Mouse (Mus musculus) 416B (cell line): Measurements from ENCODE around the gene Cdh10.

Source experiments
- DNase-seq: peaks from one replicate; pipeline ENCODE4 v3.0.0; 2011; ENCODE audit warnings: low read depth

Gene Cdh10

DNA sequence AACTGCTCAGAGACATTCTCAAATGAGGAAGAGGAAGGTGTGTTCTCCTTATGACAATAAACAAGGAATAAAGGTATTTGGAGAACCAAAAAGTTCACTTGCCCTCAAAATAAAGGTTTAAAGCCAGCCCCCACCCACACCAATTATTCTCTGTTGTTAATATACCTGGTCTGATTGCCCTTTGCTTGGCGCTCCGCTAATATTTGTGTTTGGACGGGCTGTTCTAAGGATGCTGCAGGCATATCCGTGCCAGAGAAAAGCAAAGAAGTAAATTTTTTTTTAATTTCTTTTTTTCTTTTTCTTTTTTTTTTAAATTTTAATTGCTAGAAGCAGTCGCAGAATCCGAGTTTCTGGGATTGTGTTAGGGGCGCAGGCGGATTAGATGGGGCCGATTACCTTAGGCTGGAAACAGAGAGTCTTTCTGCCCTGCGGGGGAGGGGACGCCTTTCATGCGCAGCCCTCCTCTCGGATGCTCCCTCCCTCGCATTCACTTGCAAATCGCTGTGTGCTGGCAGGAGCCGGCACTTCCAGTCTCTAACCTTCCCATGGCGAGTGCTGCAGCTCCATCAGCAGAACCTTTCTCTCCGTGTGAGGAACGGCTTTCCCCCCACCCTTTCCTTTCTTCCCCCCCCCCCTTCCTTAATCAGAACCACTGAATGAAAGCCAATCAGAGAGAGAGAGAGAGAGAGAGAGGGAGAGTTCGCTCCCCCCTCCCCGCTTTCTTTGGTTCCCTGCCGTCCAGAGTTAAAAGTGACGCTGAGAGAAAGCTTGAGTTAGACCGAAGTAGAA is at the start of gene Cdh10:
Gene Cdh10 (plus strand): TSS at position 763 of the 789 bp plus-strand sequence.
- DNase-seq: no peak

GRCm38 (mm10) chr15:18809148-18809827 is 9.5 kb upstream of the Cdh10 start:
- no peak for DNase-seq

DNA sequence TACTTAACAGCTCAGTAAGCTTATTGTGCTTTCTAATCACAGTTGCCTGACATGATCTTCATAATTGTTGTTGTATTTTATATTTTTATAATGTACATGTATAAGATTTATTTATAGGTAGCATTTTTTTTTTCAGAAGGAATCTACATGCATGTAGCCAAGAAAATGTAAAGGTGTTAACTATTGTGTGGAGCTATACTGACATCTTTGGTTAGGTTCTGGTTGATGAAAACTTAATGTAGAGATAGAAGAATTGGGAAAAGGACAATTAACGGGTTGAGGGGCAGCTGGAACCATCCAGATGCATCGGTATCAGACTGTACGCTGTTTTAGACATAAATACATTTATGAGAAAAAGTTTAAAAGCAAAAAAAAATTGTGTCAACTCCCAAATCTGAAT is 1.0 kb upstream of the Cdh10 start:
- DNase-seq: no peak

DNA sequence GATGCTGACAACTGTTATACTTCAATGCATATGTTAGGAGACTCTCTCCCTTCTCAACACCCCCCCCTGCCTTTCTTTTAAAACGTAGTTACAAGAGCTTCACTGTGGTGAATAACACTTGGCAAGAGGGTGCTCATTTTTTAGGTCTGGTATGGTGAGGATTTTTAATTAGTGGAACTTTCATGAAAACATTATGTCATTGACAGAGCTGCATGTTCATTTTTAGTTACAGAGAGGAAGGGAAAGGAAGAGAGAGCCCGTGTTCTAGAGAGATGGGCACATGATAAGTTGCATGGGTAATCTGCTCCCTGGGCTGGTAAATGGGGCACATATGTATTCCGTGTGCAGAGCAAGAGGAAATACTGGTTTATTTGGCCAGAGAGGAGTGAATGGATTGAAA is 1.5 kb downstream of the Cdh10 start:
- peak; percentile 27 for DNase-seq

DNA sequence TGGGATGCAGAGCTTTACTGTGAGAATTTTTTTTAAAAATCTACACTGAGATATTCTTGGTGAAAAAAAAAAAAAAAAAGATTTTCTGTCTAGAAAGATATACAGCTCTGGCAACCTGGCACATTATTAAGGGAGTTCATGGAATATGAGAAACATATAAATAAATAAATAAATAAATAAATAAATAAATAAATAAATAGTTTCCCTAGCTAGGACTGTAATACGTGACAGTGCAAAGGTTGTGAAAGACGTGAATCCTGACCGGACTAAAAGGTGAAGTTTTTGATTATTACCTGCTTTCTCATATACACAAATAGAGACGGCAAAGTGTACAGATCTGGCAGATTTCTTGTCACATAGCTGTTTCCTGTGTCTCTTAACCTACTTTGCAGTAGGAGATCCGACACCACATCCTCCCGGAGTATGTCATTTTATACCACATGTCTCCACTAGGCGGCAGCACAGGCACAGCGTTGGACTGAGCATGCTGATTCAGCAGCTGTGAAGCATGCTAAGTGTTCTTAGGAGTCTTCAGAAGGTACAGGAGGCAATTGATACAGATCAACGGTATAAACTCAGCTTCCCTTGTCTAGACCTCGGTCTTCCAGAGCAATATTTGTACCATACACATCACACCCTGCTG is 2.5 kb downstream of the Cdh10 start:
- peak; percentile 87 for DNase-seq

DNA sequence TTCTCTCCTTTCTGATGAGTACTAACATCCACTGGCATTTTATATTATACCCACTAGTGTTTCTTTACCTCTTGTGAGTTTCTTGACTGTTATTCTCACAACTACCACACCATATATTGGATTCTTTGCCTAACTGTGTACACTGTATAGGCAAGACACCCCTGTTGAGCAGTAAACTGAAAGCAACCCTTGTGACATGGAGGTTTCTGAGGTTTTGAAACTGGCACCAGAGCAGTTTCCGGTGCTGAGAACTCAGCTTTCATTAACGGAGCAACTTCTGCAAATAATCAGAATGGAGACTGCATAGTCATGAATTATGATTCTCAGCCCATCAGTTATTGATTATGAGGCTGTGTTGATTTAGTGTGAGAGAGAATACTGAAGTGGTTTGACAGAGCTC is 4.7 kb downstream of the Cdh10 start:
- peak; percentile 77 for DNase-seq

GRCm38 (mm10) chr15:18832263-18832662 is 13.5 kb downstream of the Cdh10 start:
- DNase-seq: peak; percentile 87

- no peak for DNase-seq
Observed at GRCm38 (mm10) chr15:18841769-18842168, 23.0 kb downstream of the Cdh10 start.

DNA sequence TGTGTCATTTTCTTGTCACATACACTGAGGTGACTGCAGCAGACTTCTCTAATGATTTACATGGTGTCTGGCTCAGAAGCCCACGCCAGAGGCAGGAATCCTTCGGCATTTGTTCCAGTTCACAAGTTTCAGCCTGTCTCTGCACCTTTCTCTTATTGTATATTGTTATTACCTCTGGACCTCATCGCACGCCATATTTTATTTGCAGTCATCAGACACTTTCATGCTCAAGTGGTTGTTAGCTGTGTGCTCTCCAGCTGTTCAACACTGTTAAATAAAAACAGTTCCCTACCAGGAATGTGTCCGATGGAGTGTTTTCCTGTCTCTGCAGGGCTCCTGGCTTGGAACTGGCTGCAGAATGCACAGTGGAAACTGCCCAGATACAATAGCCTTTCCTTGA is 26.1 kb downstream of the Cdh10 start:
- no peak for DNase-seq

DNA sequence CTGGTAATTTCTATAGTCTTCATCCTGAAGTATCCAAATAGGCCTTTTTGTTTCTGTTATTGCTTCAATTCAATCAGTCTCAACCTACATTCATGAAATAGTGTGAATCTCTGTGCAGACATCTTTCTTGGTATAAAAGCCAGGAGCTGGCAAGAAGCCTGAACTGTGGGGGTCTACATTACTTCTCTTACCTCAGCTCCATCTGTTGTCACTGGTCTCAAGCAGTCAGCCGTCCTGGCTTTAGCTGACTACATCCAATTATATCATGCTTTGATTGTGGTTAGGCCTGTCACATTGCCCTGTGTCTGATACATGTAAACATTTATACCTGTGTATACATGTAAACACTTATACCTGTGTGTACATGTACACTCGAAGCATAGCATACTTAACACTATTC is 31.8 kb downstream of the Cdh10 start:
- DNase-seq: no peak

GRCm38 (mm10) chr15:18858135-18858534 is 39.4 kb downstream of the Cdh10 start:
- no peak for DNase-seq

- DNase-seq: no peak
Observed at GRCm38 (mm10) chr15:18869871-18870270, 51.1 kb downstream of the Cdh10 start.

GRCm38 (mm10) chr15:18881467-18881866 is 62.7 kb downstream of the Cdh10 start:
- DNase-seq: no peak

DNA sequence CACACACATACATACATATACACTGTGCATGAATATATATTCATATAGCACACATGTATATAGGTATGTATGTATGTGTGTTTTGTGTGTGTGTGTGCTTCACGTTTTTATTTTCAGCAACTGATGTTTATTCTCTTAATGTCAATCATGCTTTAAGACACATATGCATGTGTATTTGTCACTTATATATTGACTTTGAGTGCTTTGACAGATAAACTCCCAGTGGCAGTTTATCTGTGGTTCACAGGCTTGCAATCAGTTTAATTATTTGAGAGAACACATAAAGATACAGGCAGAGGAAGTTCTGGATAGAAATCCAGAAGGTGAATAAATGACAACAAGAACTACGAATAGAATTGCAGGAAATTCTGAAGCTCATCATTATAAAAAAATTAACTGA is 67.9 kb downstream of the Cdh10 start:
- DNase-seq: no peak

- DNase-seq: no peak
Observed at GRCm38 (mm10) chr15:18888912-18889311, 70.2 kb downstream of the Cdh10 start.

DNA sequence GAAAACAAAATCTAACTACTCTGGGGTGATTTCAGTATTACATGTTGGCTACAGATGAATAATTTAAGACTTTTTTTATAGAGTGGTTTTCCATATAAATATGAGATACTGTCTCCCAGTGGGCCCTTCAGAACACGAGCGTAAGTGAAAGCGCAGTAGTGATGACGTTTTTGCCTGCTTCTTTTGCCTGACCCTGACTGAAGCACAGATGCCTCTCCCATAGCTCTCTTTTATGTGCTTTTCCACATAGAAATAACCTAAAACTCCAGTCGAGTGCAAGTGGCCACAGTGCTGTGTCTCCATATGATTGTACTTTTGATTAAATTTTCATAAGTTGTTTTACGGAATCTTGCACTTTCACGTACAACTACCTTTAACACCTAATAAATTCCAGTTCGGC is 71.6 kb downstream of the Cdh10 start:
- no peak for DNase-seq

GRCm38 (mm10) chr15:18900776-18901175 is 82.0 kb downstream of the Cdh10 start:
- no peak for DNase-seq

GRCm38 (mm10) chr15:18904131-18904530 is 85.4 kb downstream of the Cdh10 start:
- no peak for DNase-seq

DNA sequence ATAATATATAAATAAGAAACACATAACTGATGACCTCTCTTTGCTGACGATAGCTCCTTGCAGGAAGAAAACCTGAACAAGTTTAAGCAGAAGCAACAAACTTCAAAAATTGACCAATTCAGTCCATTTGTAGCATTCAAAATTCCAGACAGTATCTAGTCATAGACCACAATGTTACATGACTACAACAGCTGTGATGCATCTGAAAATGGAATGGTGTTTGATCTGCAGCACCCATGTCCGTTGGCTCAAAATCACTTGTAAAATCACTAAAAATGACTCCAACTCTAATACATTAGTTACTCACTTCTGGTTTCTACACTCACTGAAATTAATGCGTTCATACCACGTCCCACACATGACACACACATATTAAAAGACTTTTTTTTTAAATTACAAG is 91.9 kb downstream of the Cdh10 start:
- DNase-seq: no peak

- no peak for DNase-seq
Observed at GRCm38 (mm10) chr15:18925392-18926117, 106.8 kb downstream of the Cdh10 start.

DNA sequence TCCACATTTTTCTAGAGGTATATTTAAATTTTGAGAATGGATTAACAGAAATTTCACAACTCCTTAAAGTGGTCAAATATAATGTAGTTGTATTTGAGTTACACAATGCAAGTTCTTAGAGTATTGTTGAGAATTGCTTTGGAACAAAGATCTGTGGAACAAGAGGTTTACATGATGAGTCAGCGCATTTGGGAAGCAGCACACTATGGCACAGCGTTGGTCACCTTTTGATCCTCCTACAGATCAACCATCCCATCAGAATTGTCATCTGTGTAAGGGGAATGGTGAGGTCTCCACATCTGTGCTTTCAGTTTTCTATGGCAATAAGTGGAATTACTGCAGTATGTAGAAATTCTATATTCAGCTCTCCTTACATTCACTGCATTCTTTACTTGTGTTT is 108.2 kb downstream of the Cdh10 start:
- no peak for DNase-seq

- DNase-seq: no peak
Observed at GRCm38 (mm10) chr15:18952266-18952665, 133.5 kb downstream of the Cdh10 start.
